Mouse (Mus musculus): ENCODE results near the gene Skint1. TPM values are rescaled to one million over a fixed set of nuclear protein-coding genes. Genes with fewer than 3 reads are reported as not detected.
"Not testable (repeated sequence)": the region's sequence is repeated elsewhere in the genome, so short reads cannot be mapped to it uniquely, and the experiment has no call there.

Gene Skint1
- not detected for total RNA-seq (2021)
- long read RNA-seq, experiment 1 = 0 reads
- long read RNA-seq, experiment 2 = 0 reads

GRCm38 (mm10) chr4:112005969-112006368 lies at the start of gene Skint1:
Gene Skint1, plus strand, starts transcription at chr4:112006269.
- DNase-seq = no peak
- intact Hi-C loops (cut with DNase I) = no loop called here
- H3K27ac ChIP-seq = no peak within 1 kb of the TSS
- TF ChIP-seq CTCF (IDR thresholded peaks at IDR 0.05) = no peak
- no peak within 1 kb of the TSS for H3K4me3 ChIP-seq

GRCm38 (mm10) chr4:111961309-111961708 lies 44.8 kb upstream of the Skint1 start:
- Histone ChIP-seq H3K27ac (no peak overlapping the region), H3K4me3 (no peak overlapping the region)
- DNase-seq = no peak
- TF ChIP-seq CTCF (IDR thresholded peaks at IDR 0.05) = peak; percentile 14; the same call in 1 of the 2 replicates
- intact Hi-C loops (cut with DNase I) = no loop called here

GRCm38 (mm10) chr4:111963241-111963640 lies 42.8 kb upstream of the Skint1 start:
- intact Hi-C loops (cut with DNase I); DNase-seq: not testable (repeated sequence)

GRCm38 (mm10) chr4:111963669-111964068 lies 42.4 kb upstream of the Skint1 start:
- H3K27ac ChIP-seq = no peak overlapping the region
- TF ChIP-seq CTCF (IDR thresholded peaks at IDR 0.05) = no peak
- no peak for DNase-seq
- intact Hi-C loops (cut with DNase I) = no loop called here
- no peak overlapping the region for H3K4me3 ChIP-seq

More at GRCm38 (mm10) chr4:111963241-111963640, 42.8 kb upstream of the Skint1 start:
- H3K27ac ChIP-seq, H3K4me3 ChIP-seq: not testable (repeated sequence)

GRCm38 (mm10) chr4:111972623-111973022 lies 33.4 kb upstream of the Skint1 start, which contains the start of gene Skint7:
Gene Skint7, plus strand, starts transcription at chr4:111972923.
- intact Hi-C loops (cut with DNase I) = no loop called here
- Histone ChIP-seq H3K27ac (no peak within 1 kb of the TSS), H3K4me3 (no peak within 1 kb of the TSS)
- no peak for DNase-seq
- no peak for TF ChIP-seq CTCF (IDR thresholded peaks at IDR 0.05)

- Histone ChIP-seq H3K4me3 (no peak within 1 kb of the TSS), H3K27ac (no peak within 1 kb of the TSS)
- no peak for TF ChIP-seq CTCF (IDR thresholded peaks at IDR 0.05)
- intact Hi-C loops (cut with DNase I) = no loop called here
- no peak for DNase-seq
These were observed 65.6 kb downstream of the Skint1 start, which contains the start of gene Skint4 for GRCm38 (mm10) chr4:112071716-112072115. Gene Skint4, plus strand, starts transcription at chr4:112072016.

Other genes with a start within 250 kb of the Skint1 start
- not detected for gene Slc5a9, start 103.4 kb upstream of the Skint1 start, total RNA-seq (2021)
- gene Skint8, start 86.9 kb upstream of the Skint1 start, total RNA-seq (2021) = not detected
- not detected for gene Skint7, start 33.3 kb upstream of the Skint1 start, total RNA-seq (2021)
- not detected for gene Skint4, start 65.7 kb downstream of the Skint1 start, total RNA-seq (2021)
- gene Skint3, start 226.0 kb downstream of the Skint1 start, total RNA-seq (2021) = not detected